Mouse (Mus musculus) left cerebral cortex, postnatal 25 days (tissue): ENCODE measurements at regions not wholly inside any gene's neighbourhood (a gene's known extent, or its start where the extent isn't known, plus 50 kb on each side); places are given as distances from the start of the nearest gene placed in this dataset.

Source experiments
- DNase-seq, 2 experiments: peaks; one replicate each; pipeline ENCODE4 v3.0.0; 2022; ENCODE audit warnings: low spot score in 2 of 2, mixed read lengths in 1 of 2
- intact Hi-C: fragments of 180-260 bp; cut with DNase I; formaldehyde crosslinking; loops from one replicate; pipeline ENCODE4 v1.15.1; 2025

DNA sequence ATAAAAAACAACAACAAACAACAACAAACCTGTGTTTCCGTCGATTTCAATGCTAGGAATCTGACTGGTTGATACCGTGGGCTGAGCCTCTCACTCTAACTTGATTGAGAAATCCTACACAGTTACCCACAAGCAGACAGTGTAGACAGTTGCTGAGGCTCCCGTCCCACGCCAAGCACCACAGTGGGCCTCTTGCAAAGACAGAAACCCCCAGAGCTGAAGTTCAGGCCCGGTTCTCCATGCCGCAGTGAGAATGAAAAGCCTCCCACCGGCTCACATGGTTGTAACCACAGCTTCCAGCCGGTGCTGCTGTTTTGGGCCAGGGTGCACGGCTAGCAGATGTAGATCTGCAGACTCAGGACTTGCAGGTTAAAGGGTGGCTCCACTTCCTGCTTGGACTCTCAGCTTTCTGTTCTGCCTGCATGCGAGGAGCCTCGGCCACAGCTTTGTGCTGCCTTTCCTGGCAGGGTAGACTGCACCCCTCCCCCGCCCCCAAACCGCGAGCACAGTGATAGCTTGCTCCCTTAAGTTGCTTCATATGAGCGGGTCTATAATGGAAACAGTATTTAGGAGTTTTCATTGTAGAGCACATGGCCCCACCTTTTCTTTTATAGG is 133.6 kb upstream of the Zfp64 start:
- DNase-seq = peak in 1 of 2 experiments; percentile 1
- intact Hi-C loops = no loop called here

DNA sequence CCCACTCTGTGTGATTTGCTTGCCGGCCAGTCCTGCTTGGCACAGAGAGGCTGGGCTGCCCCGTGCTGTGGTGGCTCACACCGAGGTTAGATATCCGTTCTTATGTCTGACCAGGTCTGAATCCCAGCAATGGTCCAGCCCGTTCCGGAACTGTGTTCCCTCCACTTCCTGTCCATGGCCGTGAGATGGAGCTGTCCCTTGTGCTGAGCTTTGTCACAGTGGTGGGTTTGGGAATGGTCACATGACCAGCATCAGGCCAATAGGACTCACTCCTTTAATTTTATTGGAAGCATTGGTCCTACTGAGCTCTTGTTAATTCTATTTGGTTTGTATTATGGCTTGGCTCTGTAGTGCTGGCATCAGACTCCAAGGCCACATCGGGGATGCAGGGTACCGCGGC is 132.9 kb upstream of the Zfp64 start:
- intact Hi-C loops = no loop called here
- DNase-seq = no peak

DNA sequence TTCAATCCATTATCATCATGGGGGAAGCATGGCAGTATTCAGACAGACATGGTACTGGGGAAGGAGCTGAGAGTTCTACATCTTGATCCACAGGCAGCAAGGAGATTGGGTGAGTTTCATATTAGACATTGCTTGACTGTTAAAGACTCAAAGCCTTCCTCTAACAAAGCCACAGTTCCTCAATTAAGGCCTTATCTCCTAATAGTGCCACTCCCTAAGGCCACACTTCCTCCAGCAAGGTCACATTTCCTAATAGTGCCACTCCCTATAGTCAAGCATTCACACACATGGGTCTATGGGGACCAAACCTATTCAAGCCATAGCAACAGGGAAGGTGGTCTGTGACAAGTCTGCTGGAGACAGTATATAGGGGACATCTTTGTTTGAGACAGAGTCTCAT is 115.9 kb upstream of the Zfp64 start:
- no peak for DNase-seq
- intact Hi-C loops = no loop called here

DNA sequence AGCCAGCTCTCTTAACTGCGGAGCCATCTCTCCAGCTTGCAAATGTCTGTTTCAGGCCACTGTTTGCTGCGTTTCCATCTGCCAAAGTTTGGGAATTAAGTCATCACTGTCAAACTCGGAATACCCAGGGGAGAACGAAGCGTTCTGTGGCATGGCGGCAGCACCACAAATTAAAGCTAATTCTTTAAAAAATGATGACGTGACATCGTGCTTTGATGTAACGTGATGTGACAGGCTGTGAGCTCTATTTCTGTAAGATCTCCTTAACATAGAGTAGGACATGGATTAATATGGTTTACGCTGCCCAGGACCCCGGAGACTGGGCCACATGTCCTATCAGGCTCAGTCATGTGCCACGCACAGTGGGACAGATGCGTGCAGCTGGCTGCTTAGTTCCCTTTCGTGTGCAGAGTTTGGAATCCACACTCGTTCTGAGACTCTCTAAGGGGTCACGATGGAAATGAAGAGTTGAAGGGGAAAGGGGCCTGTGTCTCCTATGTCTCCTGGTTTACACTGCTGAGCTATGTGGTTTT is 109.8 kb upstream of the Zfp64 start:
- intact Hi-C loops = loop anchor here (10.0 kb wide), 1 partner anchor 250 kb away; no protein-coding TSS in a partner anchor
- DNase-seq = no peak

DNA sequence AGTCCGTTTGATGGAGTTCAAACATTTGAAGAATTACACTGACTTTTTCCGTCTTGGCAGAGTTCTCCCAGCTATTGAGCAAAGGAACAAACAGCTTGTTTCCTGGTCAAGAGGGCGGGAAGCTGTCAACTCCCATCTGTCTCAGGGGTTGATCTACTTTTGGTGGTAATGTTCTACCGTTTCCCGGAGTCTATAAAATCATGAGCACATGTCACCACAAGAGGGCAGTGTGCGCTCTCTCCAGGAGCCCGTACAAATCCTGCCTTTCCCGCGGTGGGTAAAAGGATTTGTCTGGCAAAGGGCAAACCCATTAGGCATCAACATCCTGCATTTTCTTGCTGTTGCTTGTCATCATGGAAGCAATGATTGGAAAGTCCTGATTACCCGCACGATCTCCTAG is 106.1 kb upstream of the Zfp64 start:
- intact Hi-C loops = loop anchor here (1.0 to 10.0 kb wide), 5 partner anchors 47 to 1041 kb away; no protein-coding TSS in a partner anchor
- DNase-seq = peak; percentile 84

DNA sequence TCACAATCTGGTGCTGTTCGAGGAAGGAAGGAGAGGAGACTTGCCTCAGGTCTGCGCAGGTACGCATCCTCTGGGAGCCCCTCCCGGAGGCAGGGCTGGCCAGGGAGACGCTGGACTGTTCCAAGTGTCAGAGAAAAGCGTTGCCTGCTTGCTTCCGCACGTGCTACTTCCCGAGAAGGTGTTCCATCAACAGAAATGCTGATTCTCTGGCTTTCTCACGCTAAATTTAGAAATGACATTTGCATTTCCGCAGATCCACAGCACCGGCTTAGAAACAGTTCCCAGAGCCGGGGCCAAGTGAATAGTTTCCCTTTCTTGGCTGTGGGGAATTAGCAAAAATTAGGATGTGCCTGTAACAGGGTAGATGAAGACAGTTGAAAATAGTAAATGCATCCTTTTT is 105.1 kb upstream of the Zfp64 start:
- DNase-seq = peak; percentile 11 to 49
- intact Hi-C loops = loop anchor here (5.0 to 10.0 kb wide), 4 partner anchors 254 to 1042 kb away; no protein-coding TSS in a partner anchor

DNA sequence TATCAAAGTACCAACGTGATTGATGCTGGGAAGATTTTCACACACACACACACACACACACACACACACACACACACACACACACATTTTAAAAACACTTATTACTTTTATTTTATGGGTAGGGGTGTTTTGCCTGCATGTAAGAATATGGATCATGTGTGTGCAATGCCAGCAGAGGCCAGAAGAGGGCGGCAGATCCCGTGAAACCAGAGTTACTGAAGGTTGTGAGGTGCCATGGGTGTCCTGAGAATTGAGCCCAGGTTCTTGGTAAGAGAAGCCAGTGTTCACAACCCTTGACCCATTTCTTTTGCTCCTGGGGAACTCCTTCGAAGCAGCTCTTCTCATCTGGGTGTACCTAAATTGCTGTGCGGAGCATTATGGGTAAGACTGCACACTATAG is 102.4 kb upstream of the Zfp64 start:
- no peak for DNase-seq
- intact Hi-C loops = no loop called here

DNA sequence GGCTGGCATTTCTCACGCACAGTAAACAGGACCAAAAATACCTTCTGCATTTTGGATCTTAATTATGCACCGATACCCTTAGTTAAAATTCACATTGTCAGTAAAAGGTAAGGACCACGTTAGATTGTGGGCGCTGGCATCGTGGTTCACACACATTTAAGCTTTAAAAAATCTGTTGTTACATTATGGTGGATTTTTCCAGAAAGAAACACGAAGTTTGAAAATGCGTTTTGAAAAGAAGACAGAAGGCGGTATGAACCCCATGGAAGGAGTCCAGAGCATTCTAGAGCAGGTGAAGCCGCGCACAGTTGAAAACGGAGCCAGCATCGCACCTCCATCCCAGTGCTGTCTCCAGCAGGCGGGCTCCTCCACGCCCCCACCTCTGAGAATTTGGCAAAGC is 94.6 kb upstream of the Zfp64 start:
- intact Hi-C loops = no loop called here
- peak in 1 of 2 experiments; percentile 23 for DNase-seq

DNA sequence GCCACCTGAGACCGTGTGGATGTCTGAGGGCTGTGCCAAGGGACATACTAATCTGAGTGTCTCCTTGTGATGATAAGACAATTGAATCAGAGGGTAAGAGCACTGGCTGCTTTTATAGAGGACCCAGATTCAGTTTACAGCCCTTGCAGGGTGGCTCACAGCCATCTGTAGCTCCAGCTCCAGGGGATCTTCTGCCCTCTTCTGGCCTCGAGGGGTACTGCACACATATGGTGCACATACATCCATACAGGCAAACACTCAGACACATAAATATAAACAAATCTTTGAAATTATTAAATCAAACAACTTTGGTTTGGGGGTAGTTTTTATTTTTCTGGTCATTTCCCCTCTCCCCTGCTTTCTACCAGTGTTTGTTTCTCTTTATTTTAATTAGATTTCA is 86.4 kb upstream of the Zfp64 start:
- DNase-seq = no peak
- intact Hi-C loops = no loop called here

DNA sequence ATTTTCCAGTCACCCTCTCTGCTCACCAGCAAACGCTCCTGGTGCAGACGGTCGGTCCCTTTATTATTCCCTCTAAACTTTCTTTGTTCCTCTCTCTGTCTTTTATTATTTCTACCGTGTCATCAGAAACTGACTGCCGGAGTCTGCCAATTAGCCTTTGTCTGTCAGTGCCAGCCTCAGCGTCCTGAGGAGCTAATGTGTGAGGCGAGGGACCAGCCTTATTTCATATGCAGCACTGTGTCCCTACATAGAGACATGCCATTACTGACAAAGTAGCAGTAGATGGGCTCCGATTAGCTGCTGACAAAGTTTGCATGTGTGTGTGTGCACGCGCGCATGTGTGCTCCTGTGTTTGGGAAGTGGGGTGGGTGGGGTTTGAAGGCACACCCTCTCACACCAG is 82.6 kb upstream of the Zfp64 start:
- DNase-seq = no peak
- intact Hi-C loops = no loop called here

DNA sequence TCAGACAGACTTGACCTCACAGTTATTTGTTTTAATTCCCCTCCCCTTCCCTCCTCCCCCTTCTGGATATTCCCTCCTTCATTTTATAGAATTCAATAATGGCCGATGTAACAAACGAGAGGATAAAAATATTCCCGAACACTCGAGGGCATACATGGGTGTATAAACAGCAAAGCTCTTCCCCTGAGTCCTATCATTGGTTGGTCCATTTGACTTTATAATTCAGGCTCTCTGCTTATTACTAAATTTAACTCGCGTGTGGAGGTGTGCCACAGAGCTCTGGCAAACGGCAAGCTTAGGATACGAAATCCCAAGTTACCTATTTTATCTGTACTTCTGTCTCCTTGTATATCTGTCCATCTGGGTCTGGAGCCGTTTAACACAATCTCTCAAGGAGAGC is 82.1 kb upstream of the Zfp64 start:
- DNase-seq = peak in 1 of 2 experiments; percentile 4
- intact Hi-C loops = no loop called here

DNA sequence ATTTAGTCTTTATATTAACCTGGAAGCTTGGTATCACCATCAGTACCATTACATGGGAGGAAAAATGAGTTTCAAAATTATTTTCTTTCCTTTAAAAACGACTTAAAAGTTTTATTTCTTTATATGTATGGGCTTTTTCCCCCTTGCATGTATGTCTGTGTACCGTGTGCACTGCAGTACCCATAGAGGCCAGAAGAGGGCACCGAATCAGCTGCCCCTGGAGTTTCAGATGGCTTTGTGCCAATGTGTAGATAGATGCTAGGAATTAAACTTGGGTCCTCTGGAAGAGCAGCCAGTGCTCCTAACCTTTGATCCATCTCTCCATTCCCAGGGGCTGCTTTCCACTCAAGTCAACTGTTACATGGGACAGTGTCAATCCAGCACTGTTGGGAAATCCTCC is 79.9 kb upstream of the Zfp64 start:
- peak in 1 of 2 experiments; percentile 13 for DNase-seq
- intact Hi-C loops = no loop called here

DNA sequence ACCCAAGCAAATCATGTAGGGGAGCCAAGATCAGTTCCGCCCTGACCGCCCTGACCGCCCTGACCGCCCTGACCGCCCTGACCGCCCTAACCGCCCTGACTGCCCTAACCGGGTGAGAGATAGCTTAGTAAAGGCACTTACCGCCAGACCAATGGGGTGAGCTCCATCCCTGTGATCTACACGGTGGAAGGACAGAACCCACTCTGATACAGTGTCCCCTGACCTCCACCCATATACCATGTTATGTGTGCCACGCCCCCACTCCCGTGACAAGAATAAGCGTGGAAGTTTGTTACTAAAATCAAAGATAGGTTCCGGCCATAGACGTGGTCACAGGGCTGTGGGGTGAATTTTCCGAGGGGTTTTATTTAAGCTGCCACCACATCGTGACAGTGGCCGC is 78.6 kb upstream of the Zfp64 start:
- intact Hi-C loops = no loop called here
- no peak for DNase-seq

DNA sequence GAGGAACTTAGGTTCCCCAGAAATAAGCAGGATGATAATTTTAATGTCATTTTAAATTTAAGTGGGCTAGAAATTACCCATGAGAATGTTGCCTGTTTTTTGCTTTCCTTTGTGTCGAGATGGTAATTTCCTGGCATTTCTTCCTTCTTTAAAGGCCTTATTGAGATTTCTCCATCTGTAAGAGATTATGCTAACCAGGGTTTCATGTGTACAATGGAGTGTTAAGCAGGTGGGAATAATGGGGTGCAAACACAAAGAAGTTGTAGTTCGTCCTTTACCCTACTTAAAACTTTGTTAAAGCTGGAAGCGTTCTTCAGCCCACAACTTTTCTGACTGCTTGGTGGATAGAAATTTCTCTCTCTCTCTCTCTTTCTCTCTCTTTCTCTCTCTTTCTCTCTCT is 77.8 kb upstream of the Zfp64 start:
- DNase-seq = no peak
- intact Hi-C loops = no loop called here

DNA sequence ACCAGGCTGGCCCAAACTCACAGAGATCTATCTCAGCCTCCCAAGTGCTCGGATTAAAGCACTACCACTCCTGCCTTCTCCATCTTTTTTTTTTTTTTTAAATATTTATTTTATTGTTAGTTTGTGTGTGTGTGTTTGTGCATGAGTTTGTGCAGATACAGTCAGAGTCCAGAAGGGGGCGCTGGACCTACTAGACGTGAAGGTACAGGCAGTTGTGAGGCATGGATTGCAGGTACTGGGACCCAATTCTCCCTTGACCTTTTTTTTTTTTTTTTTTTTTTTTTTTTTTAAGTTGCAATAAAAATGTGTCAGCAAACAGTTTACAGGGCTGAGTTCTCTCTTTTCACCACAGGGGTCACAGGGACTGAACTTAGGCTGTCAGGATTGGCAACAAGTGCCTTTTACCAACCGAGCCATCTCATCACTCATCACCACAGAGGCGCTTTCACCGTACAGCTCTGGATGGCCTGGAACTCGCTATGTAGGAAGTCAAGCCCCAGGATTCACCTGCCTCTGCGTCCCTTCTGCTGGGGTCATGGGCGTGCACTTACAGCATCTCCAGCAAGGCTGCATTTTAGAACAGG is 73.2 kb upstream of the Zfp64 start:
- intact Hi-C loops = no loop called here
- DNase-seq = no peak

DNA sequence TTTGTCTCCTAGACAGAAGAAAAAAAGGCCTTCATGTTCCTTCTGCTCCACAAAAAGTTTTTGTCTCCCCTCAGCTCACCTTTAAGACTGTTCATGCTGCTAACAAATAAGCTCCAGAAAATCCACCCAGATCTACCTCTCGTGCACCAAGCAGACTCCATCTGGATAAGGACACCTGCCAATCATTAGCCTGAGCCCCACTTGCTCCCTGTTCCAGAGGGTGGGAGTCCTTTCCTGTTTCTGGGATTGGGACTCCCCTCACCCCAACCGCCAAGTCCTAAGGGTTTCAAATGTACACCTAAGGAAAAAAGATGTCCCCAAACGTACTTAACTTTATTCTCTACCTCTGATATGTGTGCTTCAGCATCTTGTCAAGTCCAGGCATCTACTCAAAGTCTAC is 63.6 kb upstream of the Zfp64 start:
- no peak for DNase-seq
- intact Hi-C loops = no loop called here

DNA sequence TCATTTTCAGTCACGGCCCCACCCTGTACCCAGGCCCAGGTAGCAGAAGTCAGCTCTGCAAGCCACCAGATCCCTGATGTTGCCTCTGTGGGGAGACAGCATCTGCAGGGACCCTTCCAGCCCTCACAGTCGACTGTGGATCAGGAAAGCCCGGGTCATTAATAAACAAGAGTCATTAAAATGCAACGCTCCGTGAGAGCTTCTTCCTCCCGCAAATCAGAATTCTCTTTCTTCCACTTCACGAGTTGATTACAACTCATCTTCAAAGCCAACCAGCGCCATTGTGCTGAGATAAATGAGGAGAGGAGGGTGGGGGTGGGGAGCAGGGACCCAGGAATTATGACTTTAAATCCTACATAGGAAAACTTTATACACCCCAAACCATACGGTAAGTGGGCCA is 54.9 kb upstream of the Zfp64 start:
- no peak for DNase-seq
- intact Hi-C loops = no loop called here

DNA sequence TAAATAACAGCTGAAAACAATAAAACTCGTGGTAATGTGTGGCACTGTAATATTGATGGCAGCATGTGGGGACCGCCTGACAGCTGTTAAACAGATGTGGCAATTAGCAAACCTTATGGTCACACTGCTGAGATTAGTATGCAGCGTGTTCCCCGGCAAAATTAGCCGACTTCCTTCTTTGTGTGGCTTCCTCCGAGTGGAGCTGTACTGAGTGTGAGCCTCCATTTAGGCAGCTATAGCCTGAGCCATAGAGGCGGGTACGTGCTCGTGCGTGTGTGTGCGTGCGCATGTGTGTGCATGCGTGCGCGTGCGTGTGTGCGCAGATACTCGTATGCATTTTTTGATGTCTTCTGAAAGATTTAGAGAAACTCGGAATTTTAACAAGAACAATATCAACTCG is 53.4 kb upstream of the Zfp64 start:
- intact Hi-C loops = no loop called here

DNA sequence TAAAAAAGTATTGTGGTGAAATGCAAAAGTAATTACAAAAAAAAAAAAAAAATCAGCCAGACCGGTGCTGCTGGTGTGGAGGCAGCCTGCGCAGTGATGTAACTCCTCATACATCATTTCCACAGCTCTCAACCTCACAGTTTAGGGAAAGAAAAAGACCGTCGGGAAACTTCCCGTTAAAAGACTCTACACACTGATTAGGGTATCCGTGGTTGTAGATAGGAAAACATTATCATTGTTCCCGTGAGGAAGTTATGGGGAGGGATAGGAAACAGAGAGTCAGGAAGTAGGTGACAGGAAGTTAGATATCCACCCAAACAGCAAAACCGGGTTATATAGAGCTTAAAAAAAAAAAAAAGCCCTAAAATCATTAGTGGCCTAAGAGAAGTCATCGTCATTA is 52.9 kb upstream of the Zfp64 start:
- intact Hi-C loops = no loop called here
- no peak for DNase-seq

More for the DNA sequence above, 53.4 kb upstream of the Zfp64 start:
- DNase-seq = peak in 1 of 2 experiments; percentile 2

DNA sequence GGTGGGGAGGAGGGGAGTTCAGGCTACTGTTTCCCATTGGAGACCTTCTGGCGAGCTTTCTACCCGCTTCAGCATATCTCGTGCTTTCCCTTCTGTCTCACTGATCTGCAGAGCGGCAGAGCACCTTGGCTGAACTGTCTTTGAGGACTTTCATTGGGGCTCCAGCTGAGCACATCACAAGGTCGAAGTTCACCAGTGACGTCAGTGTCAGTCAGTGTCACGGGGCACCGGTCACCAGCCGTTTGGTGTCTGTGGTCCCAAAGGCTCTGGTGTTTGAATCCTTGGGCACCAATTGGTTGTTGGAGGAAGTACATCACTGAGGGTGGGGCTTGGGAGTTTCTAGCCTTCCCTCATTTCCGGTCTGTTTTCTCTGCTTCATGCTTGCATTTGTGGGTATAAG is 51.2 kb upstream of the Zfp64 start:
- no peak for DNase-seq
- intact Hi-C loops = no loop called here

DNA sequence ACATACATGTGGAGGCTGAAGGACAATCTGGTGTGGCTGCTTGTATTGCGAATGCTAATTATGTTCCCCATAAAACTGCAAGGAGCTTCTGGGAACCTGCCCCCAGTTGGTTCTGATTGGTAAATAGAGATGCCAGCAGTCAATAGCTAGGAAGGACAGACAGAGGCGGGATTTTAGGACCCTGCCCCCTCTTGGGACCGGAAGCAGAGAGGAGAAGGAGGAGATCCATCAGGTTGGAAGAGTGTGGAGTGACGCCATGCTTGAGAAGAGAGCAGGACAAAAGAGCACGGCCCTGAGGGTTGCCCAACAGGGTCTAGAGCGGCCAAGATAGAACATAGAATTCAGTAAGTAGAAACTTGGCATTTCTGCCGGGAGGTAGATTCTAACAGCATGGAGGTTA is 50.4 kb upstream of the Zfp64 start:
- intact Hi-C loops = no loop called here
- no peak for DNase-seq
